Mouse (Mus musculus): ENCODE data around the gene Nol10. TPM values are rescaled to one million over a fixed set of nuclear protein-coding genes. Genes with fewer than 3 reads are reported as not detected.

Nol10 gene
- total and polyA plus RNA-seq, 3 experiments = 21.6 to 128 (median 44.2) TPM

- Histone ChIP-seq H3K27ac (ENCODE audit: control insufficient read depth, low read depth, low read length) (no peak within 1 kb of the TSS), H3K9me3 (replicated peaks; ENCODE audit: insufficient read depth, low read length) (no peaks in the 10 kb centered on the region), H3K36me3 (ENCODE audit: control insufficient read depth in 1 of 2, insufficient read depth in 2 of 2, low read length in 2 of 2) (no peaks in the 10 kb centered on the region), H3K79me2 (ENCODE audit: control insufficient read depth, insufficient read depth, low read length, poor library complexity) (no peaks in the 10 kb centered on the region), H3K4me1 (ENCODE audit: control insufficient read depth in 1 of 2, insufficient read depth in 2 of 2, low read length in 2 of 2) (no peaks in the 10 kb centered on the region), H3K4me3 (ENCODE audit: control insufficient read depth in 1 of 2, insufficient read depth in 1 of 2, low read depth in 2 of 2, low read length in 2 of 2) (no peak within 1 kb of the TSS), H3K9ac (ENCODE audit: control insufficient read depth, low read depth, low read length, poor library complexity, severe bottlenecking) (no peak within 1 kb of the TSS), H3K27me3 (ENCODE audit: control insufficient read depth in 1 of 2, insufficient read depth in 2 of 2, low read length in 2 of 2) (peaks cover 0 to 2% of the 10 kb centered on the region in 2 experiments)
- TF ChIP-seq NRF1 (IDR thresholded peaks at IDR 0.05; ENCODE audit: insufficient read depth, low read depth, low read length, poor library complexity, severe bottlenecking) (no peak), GABPA (IDR thresholded peaks at IDR 0.05; ENCODE audit: low read depth, low read length) (no peak), ZKSCAN1 (IDR thresholded peaks at IDR 0.05; ENCODE audit: low read depth, low read length) (no peak), UBTF (IDR thresholded peaks at IDR 0.05; ENCODE audit: borderline replicate concordance, insufficient read depth, low read depth, low read length) (no peak), NELFE (IDR thresholded peaks at IDR 0.05; ENCODE audit: low read depth, low read length) (no peak), EP300 (IDR thresholded peaks at IDR 0.05; ENCODE audit: low read depth in 1 of 2, low read length in 2 of 2) (no peak)
- no peak for DNase-seq (ENCODE audit: low read depth, low spot score)
These were observed 19.0 kb upstream of the Nol10 start, which contains the start of gene Atp6v1c2 for GRCm38 (mm10) chr12:17329259-17329658. TSS of gene Atp6v1c2 (minus strand) at chr12:17329359.

DNA sequence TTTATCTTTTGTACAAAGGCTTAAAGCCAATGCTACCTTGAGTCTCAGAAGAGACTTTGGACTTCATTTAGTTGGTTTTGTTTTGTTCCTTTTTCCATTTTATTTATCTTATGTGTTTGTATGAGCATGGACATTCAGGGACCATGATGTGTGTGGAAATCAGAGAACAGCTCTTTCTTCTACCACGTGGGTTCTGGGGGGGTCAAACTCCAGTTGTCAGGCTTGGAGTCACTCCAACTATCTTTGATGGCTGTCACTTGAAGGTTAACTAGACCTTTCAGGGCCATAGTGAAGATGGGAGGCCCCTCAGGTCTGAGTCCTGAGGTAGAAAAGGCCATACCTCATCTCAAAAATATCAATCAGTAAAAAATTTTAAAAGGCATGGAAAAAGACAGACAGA lies 14.8 kb upstream of the Nol10 start:
- Histone ChIP-seq H3K79me2 (ENCODE audit: control insufficient read depth, insufficient read depth, low read length, poor library complexity) (no peaks in the 10 kb centered on the region), H3K27me3 (ENCODE audit: control insufficient read depth in 1 of 2, insufficient read depth in 2 of 2, low read length in 2 of 2) (no peaks in the 10 kb centered on the region; a peak in 1 of 4 replicates), H3K36me3 (ENCODE audit: control insufficient read depth in 1 of 2, insufficient read depth in 2 of 2, low read length in 2 of 2) (no peaks in the 10 kb centered on the region), H3K9ac (ENCODE audit: control insufficient read depth, low read depth, low read length, poor library complexity, severe bottlenecking) (no peak overlapping the region), H3K4me1 (ENCODE audit: control insufficient read depth in 1 of 2, insufficient read depth in 2 of 2, low read length in 2 of 2) (no peaks in the 10 kb centered on the region), H3K27ac (ENCODE audit: control insufficient read depth, low read depth, low read length) (no peak overlapping the region), H3K9me3 (replicated peaks; ENCODE audit: insufficient read depth, low read length) (no peaks in the 10 kb centered on the region), H3K4me3 (ENCODE audit: control insufficient read depth in 1 of 2, insufficient read depth in 1 of 2, low read depth in 2 of 2, low read length in 2 of 2) (no peak overlapping the region)
- TF ChIP-seq GABPA (IDR thresholded peaks at IDR 0.05; ENCODE audit: low read depth, low read length) = no peak
- no peak for TF ChIP-seq POLR2AphosphoS5 (IDR thresholded peaks at IDR 0.05; ENCODE audit: borderline replicate concordance, low read depth, low read length)
- no peak for TF ChIP-seq ZNF384 (IDR thresholded peaks at IDR 0.05; ENCODE audit: low read depth, low read length)
- no peak for TF ChIP-seq ETS1 (IDR thresholded peaks at IDR 0.05; ENCODE audit: low read depth, low read length)
- no peak for TF ChIP-seq CHD1 (IDR thresholded peaks at IDR 0.05; ENCODE audit: low read depth, low read length)
- TF ChIP-seq GATA1 (IDR thresholded peaks at IDR 0.05; ENCODE audit: low read depth, low read length) = no peak
- TF ChIP-seq MAFK (IDR thresholded peaks at IDR 0.05; ENCODE audit: borderline replicate concordance, low read depth, low read length) = no peak
- no peak for TF ChIP-seq POLR2AphosphoS2 (IDR thresholded peaks at IDR 0.05; ENCODE audit: low read length)
- no peak for TF ChIP-seq SIN3A (IDR thresholded peaks at IDR 0.05; ENCODE audit: low read length)
- TF ChIP-seq MYB (IDR thresholded peaks at IDR 0.05; ENCODE audit: low read depth, low read length) = no peak
- TF ChIP-seq SMC3 (IDR thresholded peaks at IDR 0.05; ENCODE audit: low read depth, low read length) = no peak
- no peak for TF ChIP-seq RAD21 (IDR thresholded peaks at IDR 0.05; ENCODE audit: low read depth, low read length)
- no peak for TF ChIP-seq MEF2A (IDR thresholded peaks at IDR 0.05; ENCODE audit: extremely low read depth, insufficient replicate concordance, low read depth, low read length, poor library complexity, severe bottlenecking)
- no peak for TF ChIP-seq ZKSCAN1 (IDR thresholded peaks at IDR 0.05; ENCODE audit: low read depth, low read length)
- no peak for TF ChIP-seq E2F4 (IDR thresholded peaks at IDR 0.05; ENCODE audit: borderline replicate concordance, low read depth, low read length)
- no peak for TF ChIP-seq POLR2A (IDR thresholded peaks at IDR 0.05; ENCODE audit: control insufficient read depth in 1 of 2, insufficient read depth in 1 of 2, low read depth in 1 of 2, low read length in 2 of 2, poor library complexity in 1 of 2)
- no peak for TF ChIP-seq USF1 (IDR thresholded peaks at IDR 0.05; ENCODE audit: low read depth, low read length)
- no peak for TF ChIP-seq HCFC1 (IDR thresholded peaks at IDR 0.05; ENCODE audit: low read depth, low read length)
- no peak for DNase-seq (ENCODE audit: low read depth, low spot score)

All from MEL (cell line).